Comparison of ENCODE assay signal across 2 mouse cellular contexts in the genomic region with DNA sequence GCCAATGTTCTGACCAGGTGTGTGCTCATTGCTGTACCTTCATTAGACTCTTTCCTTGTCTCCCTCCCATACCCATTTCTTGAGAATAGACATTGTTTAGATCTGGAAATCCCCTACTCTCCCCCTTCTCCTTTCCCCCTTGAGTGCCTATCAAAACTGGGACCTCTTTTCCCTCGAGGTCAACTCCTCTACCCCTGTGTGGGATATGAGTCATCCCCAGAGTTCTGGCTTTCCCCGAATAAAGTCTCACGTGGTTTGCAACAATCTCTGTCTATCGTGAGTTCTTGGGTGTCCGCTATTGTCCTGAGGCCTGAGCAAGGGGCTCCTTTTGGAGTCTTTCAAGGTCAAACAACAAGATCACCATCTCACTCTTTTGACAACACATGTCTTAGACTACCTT.
DNase-seq lines count a peak whose midpoint lies in the region; TF ChIP-seq lines count a peak whose summit lies in the region.
"Not testable (repeated sequence)": the region's sequence is repeated elsewhere in the genome, so short reads cannot be mapped to it uniquely, and the experiment has no call there.

No protein-coding gene starts in this region.

- not testable (repeated sequence) for H3K27me3 ChIP-seq in CH12.LX (replicated peaks)

- not testable (repeated sequence) for H3K79me2 ChIP-seq in CH12.LX (replicated peaks; ENCODE audit: control insufficient read depth, extremely low read depth, insufficient read depth, poor library complexity, severe bottlenecking)

- peak; percentile 63 for TF ChIP-seq EP300 in CH12.LX (IDR thresholded peaks at IDR 0.05; ENCODE audit: low read length)

- H3K4me1 ChIP-seq in CH12.LX (ENCODE audit: control insufficient read depth in 1 of 2, insufficient read depth in 2 of 2) = not testable (repeated sequence)

- DNase-seq in 416B (ENCODE audit: low read depth) (peak; percentile 5), CH12.LX (ENCODE audit: extremely low read depth) (peak; percentile 57)

- TF ChIP-seq RAD21 in CH12.LX (IDR thresholded peaks at IDR 0.05; ENCODE audit: low read depth, low read length) = not testable (repeated sequence)

- in situ Hi-C loops in CH12.LX (cut with MboI; ENCODE audit: low pct_ligation_motif_present, low pct_unique_long_range_greater_than_20kb, low sequenced_read_pairs) = not testable (repeated sequence)

- H3K27ac ChIP-seq in CH12.LX (ENCODE audit: insufficient read depth, low read depth) = not testable (repeated sequence)

- not testable (repeated sequence) for H3K4me3 ChIP-seq in CH12.LX (replicated peaks in 1 of 3; ENCODE audit: low read depth in 2 of 3, low read length in 2 of 3, poor library complexity in 1 of 3)

- H3K9me3 ChIP-seq in CH12.LX (replicated peaks; ENCODE audit: low read length) = not testable (repeated sequence)

- H3K9ac ChIP-seq in CH12.LX (ENCODE audit: insufficient read depth, low read depth) = not testable (repeated sequence)

- dilution Hi-C loops in CH12.LX (cut with MboI; ENCODE audit: extremely low pct_ligation_motif_present, extremely low pct_unique_long_range_greater_than_20kb, low sequenced_read_pairs) = not testable (repeated sequence)

- TF ChIP-seq POLR2A in CH12.LX (IDR thresholded peaks at IDR 0.05; ENCODE audit: low read depth, low read length) = not testable (repeated sequence)

- H3K4me2 ChIP-seq in CH12.LX (ENCODE audit: insufficient read depth, low read depth, poor library complexity, severe bottlenecking) = not testable (repeated sequence)

- not testable (repeated sequence) for H3K36me3 ChIP-seq in CH12.LX (replicated peaks in 1 of 2; ENCODE audit: control insufficient read depth in 1 of 2, insufficient read depth in 1 of 2, low read length in 1 of 2)

- not testable (repeated sequence) for TF ChIP-seq CTCF in CH12.LX (conservative IDR thresholded peaks at IDR 0.05 in 1 of 2, IDR thresholded peaks at IDR 0.05 in 1 of 2; ENCODE audit: low read depth in 2 of 2, low read length in 2 of 2)

TF ChIP-seq in CH12.LX, 34 proteins besides CTCF, POLR2A, EP300 and RAD21:
- 0 out of 2 replicates have a peak, but pooled peaks have one; percentile 10 for TF ChIP-seq TCF12 (IDR thresholded peaks at IDR 0.05; ENCODE audit: low read depth, low read length)
- TF ChIP-seq IRF4 (IDR thresholded peaks at IDR 0.05; ENCODE audit: low read depth, low read length) = peak; percentile 64
- TF ChIP-seq BHLHE40 (IDR thresholded peaks at IDR 0.05; ENCODE audit: low read depth, low read length) = peak; percentile 65
- 0 out of 2 replicates have a peak, but pooled peaks have one; percentile 14 for TF ChIP-seq ETS1 (conservative IDR thresholded peaks at IDR 0.05; ENCODE audit: low read depth, low read length)
- peak; percentile 55; the same call in 1 of the 2 replicates for TF ChIP-seq CHD2 (IDR thresholded peaks at IDR 0.05; ENCODE audit: low read length)
